Mouse (Mus musculus) lung, adult 18-20 months (tissue): ENCODE data around the gene Uck1.
A peak's percentile ranks its signal among the peaks of the same experiment; 100 is the strongest.
"Not testable (repeated sequence)": the region's sequence is repeated elsewhere in the genome, so short reads cannot be mapped to it uniquely, and the experiment has no call there.

Experiments
- DNase-seq, 2 experiments: peaks; one replicate each; pipeline ENCODE4 v3.0.0; 2022; ENCODE audit warnings: mixed read lengths in 2 of 2

Gene Uck1

GRCm38 (mm10) chr2:32259657-32260417 is at the start of gene Uck1:
Gene Uck1 (minus strand): TSS chr2:32260159.
- DNase-seq, result peak; percentile 92 to 94

DNA sequence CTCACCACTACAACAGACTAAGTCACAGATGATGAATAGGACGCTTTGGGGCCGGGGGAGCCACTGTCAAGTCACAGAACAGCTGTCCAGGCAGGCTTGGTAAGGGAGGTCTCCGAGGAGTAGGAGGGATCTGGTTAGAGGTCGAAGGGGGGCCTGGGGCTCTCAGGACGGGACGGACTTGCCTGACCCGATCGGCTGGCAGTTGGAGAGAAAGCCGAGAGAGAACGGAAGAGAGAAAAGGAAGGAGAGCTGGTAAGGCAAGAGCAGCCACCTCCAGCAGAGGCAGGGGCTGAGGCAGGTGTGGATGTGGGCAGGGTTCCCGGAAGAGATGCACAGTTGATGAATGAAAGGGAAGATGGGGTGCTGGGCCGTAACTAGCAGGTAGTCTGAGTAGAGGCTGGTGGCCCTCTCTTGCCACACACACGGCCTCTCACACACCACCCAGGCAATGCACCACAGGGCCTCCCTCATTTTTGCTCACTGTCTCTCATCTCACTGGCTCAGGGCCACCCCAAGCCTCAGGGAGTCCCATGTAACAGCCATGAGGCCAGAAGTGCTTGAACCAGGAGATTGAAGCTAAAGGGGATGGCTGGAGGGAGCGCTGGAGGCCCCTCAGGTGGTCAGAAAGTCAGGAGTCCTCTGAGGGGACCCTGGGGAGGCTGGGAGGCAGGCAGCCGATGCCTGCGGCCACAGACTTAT is 49.1 kb upstream of the Uck1 start:
- DNase-seq, result no peak

DNA sequence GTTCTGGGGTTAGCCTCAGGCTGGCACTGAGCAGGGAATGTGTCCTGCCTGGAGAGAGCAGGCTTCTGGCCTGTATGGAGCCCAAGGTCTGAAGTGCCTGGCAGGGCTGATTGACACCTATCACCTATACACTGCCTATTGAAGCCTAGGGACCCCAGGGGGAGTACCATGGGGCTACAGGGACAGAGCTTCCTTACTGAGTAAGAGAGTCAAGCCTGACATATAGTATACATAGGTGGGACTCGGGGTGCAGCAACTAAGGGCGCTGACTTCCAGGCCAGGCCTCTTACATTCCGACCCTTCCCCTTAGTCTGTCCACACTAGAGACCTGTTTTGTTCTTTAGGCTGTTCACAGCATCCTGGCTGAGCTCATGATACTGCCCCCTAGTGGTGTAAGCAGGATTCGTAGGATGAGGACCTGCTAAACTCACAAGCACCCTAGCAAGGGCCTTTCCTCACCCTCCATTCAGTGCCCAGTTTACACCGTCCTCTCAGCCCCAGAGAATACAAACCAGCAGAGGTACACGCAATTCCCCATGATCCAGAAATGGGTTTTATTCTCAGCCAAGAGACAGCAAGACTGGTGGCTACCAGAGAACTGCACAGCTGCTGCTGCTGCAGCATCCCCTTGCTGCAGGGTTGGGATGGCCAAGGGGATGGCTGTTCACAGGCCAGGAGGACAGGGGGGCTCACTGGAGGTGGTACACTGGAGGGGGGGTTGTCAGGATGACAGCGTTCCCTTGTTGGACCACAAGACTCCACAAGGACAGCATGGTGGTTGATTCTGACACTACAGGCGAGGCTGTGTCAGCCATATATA is 48.2 kb upstream of the Uck1 start:
- peak in 1 of 2 experiments; percentile 42 for DNase-seq

GRCm38 (mm10) chr2:32307247-32307798 is 47.4 kb upstream of the Uck1 start:
- no peak for DNase-seq

DNA sequence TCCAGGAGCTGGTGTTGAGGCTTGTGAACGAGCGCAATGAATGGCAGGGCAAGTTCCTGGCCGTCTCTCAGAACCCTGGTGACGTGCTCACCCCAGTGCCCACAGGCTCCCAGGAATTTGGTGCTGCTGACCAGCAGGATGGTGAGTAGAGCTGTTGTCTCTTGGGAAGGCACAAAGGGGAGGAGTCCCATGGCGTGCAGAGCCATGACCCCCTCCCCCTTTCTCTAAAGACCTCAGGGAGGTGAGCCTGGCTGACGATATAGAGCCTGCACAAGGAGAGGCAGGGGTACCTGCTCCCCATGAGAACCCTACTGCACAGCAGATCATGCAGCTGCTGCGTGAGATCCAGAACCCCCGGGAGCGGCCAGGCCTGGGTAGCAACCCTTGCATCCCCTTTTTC is 46.2 kb upstream of the Uck1 start:
- no peak for DNase-seq

DNA sequence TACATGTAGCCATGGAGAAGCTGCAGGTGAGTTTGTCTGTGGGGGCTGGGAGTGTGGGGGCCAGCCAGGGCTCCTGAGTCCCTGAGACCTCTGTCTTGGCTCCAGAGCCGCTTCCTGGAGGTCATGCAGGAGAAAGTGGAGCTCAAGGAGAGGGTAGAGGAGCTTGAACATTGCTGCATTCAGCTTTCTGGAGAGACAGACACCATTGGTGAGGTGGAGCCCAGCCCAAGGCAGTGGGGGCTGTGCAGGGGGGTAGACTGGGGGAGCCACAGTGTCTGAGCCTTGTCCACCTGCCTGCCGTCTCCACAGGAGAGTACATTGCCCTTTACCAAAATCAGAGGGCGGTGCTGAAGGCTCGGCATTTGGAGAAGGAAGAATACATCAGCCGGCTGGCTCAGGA is 45.7 kb upstream of the Uck1 start:
- DNase-seq, result no peak

DNA sequence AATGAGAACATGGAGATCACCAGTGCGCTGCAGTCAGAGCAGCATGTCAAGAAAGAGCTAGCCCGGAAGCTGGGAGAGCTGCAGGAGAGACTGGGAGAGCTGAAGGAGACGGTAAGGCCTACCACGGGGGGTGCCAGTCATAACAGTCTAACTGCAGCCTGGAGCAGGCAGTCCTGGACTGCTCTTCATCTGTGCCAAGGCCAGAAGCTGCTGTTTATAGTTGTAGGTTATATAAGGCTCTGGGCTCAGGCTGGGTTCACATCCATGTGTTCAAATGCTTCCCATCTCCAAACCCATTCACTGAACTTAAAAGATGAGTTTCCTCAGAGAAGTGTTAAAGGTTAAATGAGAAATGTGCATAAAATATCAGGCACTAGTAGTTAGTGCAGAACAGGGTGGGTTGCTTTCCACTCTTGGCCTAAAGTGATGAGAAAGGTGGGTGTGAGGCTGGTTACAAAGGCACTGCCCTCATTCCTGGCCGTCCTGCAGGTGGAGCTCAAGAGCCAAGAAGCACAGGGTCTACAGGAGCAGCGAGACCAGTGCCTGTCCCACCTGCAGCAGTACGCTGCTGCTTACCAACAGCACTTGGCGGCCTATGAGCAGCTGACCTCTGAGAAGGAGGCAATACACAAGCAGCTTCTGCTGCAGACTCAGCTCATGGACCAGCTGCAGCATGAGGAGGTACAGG is 44.3 kb upstream of the Uck1 start:
- peak in 1 of 2 experiments; percentile 45 for DNase-seq

DNA sequence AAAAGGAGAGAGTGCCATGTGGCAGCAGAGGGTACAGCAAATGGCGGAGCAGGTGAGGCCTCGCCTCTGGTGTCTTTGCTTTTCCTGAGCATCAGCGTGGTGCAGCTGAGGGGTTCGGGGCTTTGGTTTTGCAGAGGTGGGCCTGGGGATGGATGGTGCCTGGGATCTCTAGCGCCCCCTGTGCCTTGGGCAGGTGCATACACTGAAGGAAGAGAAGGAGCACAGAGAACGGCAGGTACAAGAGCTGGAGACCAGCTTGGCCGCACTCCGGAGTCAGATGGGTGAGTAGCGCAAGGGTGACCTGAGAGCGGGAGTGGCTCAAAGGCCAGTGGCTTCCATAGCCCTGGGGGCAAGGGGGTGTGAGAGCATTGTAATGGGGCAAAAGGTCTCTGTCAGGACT is 43.0 kb upstream of the Uck1 start:
- no peak for DNase-seq

- DNase-seq, result no peak
Observed at GRCm38 (mm10) chr2:32299469-32299868, 39.5 kb upstream of the Uck1 start.

GRCm38 (mm10) chr2:32295842-32296241 is 35.9 kb upstream of the Uck1 start:
- DNase-seq, result not testable (repeated sequence)

DNA sequence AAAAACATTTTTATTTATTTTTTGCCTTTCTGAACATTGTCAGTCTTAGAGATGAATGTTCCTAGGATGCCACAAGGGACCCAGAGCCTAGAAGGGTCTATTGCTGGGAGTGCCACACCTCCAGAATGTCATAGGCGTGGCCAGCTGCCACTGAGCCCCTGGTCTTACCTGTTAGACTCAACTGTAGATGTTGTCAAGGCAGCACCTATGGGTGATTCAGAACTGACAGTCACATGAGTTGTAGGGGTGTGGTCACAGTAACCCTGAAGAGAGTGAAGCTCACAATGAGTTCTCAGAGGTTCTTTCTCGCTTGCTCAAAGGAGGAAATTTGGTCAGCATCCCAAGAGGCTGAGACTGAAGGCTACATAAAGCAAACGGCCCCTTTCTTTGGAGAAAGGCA is 35.3 kb upstream of the Uck1 start:
- DNase-seq, result peak in 1 of 2 experiments; percentile 20

DNA sequence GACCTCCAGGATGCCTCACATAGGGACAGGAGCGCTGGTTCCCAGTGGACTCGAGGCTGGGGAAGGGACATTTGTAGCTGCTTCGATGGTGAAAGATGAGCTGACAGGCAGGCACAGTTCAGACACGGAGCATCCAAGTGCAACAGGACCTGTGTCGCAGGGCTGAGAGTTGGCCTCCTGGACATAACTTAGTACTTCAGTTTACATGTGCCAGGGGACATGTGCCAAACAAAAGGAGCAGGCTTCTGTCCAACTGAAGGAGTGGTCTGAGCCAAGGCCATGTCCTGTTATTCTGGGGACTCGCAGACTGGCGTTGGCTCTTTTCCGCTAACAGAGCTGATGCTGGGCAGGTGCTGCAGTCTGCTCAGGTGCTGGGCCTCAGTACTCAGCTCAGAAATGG is 34.4 kb upstream of the Uck1 start:
- peak in 1 of 2 experiments; percentile 50 for DNase-seq

DNA sequence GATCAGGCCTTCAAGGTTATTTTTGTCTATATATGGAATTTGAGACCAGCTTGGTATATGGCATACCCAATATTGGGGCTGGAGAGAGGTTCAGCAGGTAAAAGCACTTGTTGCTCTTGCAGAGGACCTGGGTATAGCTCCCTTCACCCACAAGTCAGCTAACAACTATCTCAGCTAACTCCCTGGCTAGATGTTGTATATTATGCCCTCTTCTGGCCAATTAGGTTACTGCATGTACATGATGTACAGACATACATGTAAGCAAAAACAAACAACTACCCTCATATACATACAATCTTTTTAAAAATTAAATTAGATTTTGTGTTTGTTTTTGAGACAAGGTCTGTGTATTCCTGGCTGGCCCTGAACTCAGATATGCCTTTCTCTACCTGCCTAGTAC is 29.6 kb upstream of the Uck1 start:
- no peak for DNase-seq

DNA sequence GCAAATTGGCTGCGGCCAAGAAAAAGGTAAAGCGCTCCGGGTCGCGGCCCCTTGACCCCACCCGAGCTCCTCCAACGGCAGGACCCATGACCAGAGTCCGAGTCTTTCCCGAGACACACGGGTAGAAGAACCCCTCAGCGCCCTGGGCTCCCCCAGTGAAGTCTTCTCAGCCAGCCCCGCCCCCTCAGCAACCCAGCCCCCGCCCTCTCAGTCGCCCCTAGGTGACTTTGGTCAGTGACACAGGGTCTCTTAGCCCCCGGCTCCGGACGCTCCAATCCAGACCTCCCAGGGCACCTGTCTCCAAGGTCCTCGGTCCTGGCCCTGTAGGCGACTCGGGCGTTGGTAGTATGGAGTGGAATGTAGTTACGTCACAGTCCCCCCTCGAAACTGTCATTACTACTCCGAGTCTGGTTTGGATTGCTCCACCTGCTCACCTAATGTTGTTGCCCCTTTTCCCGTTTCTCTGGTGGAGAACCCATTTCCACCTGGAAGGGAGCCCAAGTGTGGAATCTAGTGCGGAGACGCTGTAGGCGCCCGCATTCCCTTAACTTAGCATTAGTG is 28.5 kb upstream of the Uck1 start:
- peak in 1 of 2 experiments; percentile 62 for DNase-seq

DNA sequence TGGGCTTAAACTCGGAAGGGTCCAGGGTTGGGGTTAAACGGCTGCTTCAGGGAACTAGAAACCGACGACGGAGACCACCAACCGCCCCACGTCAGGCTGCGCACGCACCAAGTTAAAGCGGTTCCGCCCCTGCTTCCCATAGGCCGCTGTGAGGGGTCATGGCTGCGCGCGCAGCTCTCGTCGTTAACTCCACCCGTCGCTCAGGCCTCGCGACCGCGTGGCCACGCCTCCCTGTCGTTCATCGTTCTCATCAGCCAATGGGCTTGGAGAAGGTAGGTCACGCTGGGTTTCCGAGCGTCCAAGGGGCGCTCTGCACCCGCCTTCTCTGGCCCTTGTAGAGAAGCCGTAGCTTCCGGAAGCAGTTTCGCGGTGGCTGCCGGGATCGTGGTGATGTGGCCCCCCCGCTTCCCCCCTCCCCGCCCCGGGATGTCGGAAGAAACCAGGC is 28.0 kb upstream of the Uck1 start, which contains the start of gene Swi5:
TSS of gene Swi5 (minus strand) at position 153 of the 445 bp plus-strand sequence.
- DNase-seq, result peak; percentile 98 to 99

DNA sequence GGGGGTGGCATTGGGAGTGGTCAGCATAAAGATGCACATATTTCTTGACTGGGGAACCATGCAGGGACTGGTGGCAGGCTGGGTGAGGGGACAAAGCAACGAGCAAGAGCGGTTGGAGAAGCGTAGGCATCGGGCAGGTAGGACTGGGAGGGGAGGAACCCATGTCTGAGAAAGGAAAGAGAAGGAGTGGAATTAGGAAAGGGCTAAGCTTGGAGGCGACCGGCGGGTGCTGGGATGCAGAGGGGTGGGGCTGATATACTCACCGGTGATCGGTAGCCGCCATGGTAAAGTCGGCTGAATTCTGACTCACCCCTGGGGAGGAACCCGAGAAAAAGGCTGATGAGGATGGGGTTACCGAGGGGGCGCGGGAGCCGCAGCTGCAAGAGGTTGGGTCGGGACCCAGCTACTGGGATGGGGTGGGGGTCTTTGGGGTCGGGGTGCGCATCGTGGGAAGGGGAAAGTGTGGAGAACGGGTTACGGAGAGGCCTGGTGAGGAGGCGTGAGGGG is 27.4 kb upstream of the Uck1 start, which contains the start of gene Golga2:
TSS of gene Golga2 (plus strand) at position 51 of the 507 bp plus-strand sequence.
- DNase-seq, result peak in 1 of 2 experiments; percentile 29

DNA sequence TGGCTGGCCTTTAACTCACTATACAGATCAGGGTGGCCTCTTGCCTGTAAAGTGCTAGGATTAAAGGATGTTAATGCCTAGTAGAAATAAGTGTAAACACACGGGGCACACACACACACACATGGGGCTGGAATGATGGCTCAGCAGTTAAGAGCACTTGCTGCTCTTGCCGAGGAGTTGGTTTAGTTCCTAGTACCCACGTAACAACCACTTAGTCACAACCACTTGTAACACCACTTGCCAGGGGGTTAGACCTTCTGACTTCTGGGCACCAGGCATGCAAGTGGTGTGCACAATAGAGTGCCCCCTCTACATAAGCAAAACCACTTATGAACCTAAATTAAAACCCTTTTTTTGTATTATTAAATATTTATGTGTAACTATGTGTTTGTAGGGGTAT is 24.0 kb upstream of the Uck1 start:
- peak in 1 of 2 experiments; percentile 55 for DNase-seq

GRCm38 (mm10) chr2:32282727-32283126 is 22.8 kb upstream of the Uck1 start:
- peak; percentile 50 to 74 for DNase-seq

DNA sequence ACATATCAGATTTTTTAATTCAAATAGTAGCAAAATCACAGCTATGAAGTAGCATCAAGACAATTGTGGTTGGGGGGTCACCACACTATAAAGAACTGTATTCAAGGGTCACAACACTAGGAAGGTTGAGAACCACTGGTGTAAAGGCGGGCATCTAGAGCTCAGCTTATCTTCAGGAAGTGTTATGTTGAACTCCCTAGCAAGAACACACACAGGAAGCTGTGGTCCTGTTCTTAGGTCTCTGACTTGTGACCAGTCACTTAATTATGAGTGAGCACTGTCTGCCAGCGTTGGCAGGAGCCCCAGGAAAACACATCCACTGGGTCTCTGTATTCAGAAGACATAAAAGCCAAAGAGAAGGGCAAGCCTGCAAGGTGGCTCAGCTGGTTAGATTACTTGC is 22.3 kb upstream of the Uck1 start:
- no peak for DNase-seq

DNA sequence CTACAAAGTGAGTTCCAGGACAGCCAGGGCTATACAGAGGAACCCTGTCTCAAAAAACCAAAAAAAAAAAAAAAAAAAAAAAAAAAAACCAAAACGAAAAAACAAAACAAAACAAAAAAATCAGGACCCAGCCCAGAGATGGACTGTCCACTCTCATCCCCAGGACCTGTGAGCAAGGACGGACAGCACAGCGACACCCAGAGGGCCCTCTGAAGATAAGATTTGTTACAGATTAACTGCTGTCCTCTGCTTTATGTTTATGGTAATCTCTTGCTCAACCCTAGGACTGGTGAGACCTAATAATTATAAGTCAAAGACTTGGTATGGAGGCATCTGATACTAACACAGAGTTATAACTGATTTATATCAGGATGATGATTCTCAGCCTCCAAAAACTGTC is 15.9 kb upstream of the Uck1 start:
- DNase-seq, result no peak

DNA sequence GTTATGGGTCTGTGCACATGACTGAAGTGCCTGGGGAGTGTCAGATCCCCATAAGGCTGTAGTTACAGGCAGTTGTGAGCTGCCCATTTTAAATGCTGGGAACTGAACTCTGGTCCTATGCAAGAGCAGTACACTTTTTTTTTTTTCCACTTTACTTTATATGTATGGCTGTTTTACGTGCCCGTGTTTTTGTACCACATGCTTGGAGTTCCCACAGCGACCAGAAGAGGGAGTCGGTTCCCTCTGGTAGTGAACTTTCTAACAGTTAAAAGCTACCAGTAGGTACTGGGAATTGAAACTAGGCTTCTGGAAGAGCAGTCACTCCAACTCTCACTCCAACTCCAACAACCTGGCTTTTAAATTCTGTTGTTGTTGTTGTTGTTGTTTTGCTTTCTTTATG is 676 bp upstream of the Uck1 start:
- DNase-seq, result peak; percentile 40 to 64
